Mouse (Mus musculus) small intestine, adult 2 months (tissue): ENCODE data around the gene Oaz2.

Experiments
- CTCF ChIP-seq: fragments of 200-500 bp; IDR thresholded peaks from 2 replicates; pipeline ENCODE4 v1.5.1; 2012; ENCODE audit warnings: low read depth, mild to moderate bottlenecking, control low read depth, inconsistent platforms, low read length, moderate library complexity, mixed read lengths; ENCODE audit not compliant: insufficient replicate concordance, insufficient read length; ENCODE audit errors: extremely low read depth
- POLR2A ChIP-seq: fragments of 200-500 bp; IDR thresholded peaks from 2 replicates; pipeline ENCODE4 v1.6.1; 2012; ENCODE audit warnings: low read depth, mild to moderate bottlenecking, control low read depth, inconsistent platforms, low read length, moderate library complexity

DNA sequence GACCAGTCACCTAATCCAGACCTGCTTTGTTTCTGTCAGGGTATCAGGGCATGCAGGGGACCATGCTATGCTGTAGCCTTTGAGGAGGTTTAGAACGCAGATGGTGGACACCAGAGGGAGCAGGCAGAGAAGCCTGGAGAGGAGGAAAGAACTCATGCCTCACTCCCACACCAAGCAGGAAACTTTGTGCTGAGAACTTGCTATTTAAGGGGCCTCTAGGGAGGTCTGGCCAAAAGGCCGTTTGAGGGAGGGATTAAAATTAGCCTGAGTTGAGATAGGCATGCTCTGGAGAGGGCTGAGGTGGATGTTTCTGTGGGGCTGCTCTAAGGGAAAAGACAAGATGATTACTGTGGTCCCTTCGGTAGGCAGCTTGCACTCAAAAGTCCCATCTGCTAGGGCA, 21.8 kb upstream of the Oaz2 start:
- TF ChIP-seq CTCF = no peak
- no peak for TF ChIP-seq POLR2A
